Mouse (Mus musculus) embryo, embryonic 10 days (tissue): ENCODE data around the gene Trim9.

Source experiments
- DNase-seq: peaks from one replicate; pipeline ENCODE4 v3.0.0-alpha.2; 2015; ENCODE audit warnings: low spot score

Gene Trim9

DNA sequence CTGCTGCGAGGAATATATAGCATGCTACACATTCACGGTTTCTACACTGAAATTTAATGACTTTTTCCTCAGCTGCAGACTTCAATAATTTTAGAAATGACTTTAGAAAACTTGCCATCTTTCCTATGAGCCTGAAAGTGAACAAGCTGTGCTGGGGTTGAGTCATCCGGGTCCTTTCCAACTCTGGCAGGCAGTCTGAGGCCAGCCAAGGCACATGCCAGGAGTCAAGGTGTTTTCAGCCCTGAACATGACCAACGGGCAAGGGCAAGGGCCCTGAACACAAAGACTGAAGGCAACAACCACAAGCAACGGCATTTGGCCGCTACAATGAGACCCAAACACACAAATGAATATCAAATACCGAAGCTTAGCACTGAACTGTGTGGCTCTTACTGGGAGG, 21.6 kb downstream of the Trim9 start:
- no peak for DNase-seq

GRCm38 (mm10) chr12:70322790-70323189, 24.6 kb downstream of the Trim9 start:
- DNase-seq: no peak

DNA sequence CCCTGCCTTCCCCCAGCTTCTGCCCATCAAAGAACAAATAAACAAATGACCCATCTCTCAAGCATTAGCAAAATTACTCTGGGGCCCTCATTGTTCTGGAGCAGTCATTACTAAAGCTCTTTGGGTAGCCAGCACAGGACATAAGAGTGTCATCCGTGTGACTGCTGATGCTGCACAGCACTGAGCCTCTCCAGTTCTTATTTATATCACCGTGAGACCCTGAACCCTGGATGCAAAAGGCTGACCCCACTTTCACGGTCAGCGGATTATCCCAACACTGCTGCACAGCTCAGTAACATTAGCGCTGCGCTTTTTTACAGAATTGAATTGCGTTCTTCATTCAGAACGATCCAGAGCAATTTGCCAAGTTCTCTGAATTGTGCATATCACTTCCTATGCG, 31.3 kb downstream of the Trim9 start:
- peak; percentile 14 for DNase-seq

DNA sequence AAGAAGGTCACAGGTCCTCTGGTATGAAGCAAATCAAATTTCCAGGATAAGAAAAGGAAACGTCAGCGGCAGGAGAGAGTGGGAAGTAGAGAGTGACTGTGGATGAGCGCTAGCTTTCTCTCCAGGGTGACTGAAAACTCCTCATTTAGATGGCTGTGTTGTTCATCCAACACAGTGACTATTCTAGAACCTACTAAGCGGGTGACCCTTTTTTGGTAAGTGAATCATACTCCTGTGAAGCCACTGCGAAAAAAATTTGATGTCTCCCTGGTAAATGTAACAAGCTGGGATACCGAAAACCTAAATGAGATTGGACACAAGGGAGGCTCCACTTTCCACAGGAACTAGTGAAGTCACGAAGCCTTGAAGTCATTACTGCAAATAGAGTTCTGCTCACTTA, 39.5 kb downstream of the Trim9 start:
- DNase-seq: no peak

GRCm38 (mm10) chr12:70307062-70307461, 40.4 kb downstream of the Trim9 start:
- DNase-seq: no peak

- no peak for DNase-seq
Observed at GRCm38 (mm10) chr12:70304014-70304413, 43.4 kb downstream of the Trim9 start.

- DNase-seq: no peak
Observed at GRCm38 (mm10) chr12:70303525-70303924, 43.9 kb downstream of the Trim9 start.

DNA sequence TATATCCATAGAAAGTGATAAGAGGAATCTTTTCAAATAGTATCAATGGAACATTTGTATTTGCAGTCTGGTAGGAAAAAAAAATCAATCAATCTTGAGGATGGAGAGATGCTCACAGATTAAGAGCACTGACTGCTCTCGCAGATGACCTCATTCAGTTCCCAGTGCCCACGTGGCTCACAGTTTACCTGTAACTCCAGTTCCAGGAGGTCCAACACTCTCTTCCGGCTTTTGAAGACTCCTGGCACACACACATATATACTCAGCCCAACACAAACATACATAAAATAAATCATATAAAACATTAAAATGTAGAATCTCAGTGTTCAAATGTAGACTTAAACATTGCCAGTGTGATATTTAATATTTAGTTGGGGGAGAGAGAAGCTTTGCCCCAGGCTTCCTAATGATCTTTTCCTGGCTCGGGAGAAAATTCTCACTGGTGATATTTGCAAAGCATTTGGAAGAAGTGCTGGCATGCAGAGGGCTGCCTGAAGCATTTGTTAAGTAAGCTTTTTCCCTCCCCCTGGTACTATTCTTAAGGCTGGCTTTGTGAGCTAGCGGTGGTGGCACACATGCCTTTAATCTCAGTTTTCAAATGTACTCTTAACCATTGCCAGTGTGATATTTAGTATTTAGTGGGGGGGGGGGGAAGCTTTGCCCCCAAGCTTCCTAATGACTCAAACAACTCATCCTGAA, 45.2 kb downstream of the Trim9 start:
- no peak for DNase-seq

DNA sequence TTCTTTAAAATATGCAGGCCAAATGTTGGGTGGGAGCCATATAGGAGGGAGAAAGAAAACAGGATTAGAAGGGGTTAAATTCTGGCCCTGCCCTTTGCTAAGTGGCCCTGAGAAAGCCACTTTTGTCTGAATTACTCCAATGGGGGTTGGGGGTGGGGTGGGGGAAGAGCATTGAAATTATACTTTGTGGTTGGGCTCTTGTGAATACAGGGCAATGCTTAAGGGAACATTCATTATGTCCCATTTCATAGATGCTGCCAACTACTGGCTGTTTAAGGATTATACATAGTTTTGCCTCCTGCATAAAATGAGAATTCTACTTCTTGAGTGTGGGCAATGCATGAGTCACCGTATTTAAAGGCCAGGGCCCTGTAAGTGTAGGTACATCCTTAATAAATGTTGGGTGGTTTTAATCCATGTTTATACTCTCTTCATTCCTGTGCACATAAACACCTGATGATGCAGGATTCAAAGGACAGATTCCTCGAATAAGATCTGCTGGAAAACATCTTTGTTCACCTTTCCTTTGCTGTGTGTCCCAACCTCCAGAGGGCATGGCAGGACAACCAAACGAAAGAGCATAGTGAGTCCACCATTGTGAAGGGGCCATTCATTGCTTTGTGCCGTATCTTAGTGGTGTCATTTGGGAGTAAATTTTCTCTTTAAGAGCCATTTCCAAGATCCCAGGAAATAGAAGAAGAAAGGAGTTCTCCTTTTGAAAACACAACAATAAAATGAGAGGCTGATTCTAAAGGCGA, 53.3 kb downstream of the Trim9 start:
- DNase-seq: peak; percentile 18

- DNase-seq: no peak
Observed at GRCm38 (mm10) chr12:70293165-70293926, 54.1 kb downstream of the Trim9 start.

GRCm38 (mm10) chr12:70285521-70285920, 61.9 kb downstream of the Trim9 start:
- DNase-seq: no peak

DNA sequence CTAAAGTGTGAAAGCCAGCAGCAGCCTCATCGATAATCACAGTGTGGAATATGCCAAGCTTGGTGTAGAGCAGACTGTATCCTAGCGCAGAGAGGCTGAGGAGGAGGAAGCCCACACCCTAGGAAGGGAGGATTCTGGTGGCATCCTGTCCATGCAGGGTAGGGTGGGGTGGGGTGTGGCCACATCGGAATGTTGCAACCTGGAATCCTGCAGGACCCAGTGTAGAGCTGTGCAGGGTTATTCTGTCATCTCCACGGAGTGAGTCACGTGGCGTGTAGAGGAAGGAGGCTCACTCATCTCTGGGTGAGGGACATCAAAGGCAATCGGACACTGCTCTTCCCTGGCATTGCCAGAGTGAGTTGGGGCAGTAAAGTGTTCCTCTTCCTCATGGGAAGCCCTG, 62.4 kb downstream of the Trim9 start:
- no peak for DNase-seq

GRCm38 (mm10) chr12:70283116-70283731, 64.2 kb downstream of the Trim9 start:
- DNase-seq: no peak

GRCm38 (mm10) chr12:70280930-70281329, 66.5 kb downstream of the Trim9 start:
- DNase-seq: no peak

DNA sequence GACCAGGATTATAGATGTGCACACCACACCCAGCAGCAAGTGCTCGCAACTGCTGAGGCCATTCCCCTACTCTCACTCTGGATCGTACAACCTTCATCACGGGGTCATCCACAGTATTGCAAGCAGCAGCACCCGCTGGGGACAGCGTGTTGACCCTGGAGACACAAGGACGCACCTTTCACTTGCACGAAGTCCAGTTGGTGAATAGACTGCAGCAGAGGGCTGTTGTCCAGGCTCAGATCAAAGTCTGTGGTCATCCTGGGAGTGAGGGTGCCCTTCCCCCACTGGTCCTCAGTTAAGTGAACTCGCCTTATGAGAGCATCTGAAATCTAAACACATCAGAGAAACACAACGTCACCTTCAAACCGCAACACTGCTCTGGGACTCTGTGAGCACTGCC, 67.0 kb downstream of the Trim9 start:
- DNase-seq: no peak

DNA sequence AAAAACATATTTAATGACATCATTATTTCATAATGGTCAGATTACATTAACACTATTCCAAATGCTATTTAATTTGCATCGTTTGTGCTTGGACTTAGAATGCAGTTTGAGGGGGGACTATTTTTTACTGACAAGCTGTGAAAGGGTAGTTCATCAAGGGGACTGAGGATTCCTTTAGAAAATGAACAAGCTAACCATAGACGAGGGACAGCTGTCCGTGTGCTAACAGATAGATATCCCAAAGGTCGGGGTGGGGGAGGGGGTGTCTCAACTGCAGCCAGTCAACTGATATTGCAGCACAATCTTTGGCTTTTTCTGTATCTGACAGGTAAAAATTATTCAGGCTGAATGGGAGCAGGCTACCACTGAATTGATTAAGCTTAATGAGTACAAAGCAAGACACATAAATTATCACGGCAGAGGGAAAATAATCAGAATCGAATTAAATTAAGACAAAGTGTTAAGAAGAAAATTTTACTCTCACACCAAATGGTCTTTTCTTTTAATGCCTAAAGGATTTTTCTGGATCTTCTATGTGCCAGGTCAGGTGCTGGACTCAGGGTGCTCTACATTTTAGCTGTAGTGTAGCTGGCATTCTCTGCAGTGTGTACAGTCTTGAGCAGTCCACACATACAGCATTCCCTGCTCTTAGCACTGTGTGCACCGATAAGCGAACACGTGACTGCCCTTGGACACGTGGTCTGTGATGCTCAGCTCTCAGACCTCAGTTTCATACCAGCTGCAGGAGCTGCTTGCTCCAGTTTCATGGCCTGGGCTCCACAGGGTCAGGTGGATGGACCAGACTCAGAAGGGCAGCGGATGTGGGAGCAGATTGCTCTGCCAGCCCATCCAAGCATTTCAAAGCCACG, 70.1 kb downstream of the Trim9 start:
- no peak for DNase-seq

DNA sequence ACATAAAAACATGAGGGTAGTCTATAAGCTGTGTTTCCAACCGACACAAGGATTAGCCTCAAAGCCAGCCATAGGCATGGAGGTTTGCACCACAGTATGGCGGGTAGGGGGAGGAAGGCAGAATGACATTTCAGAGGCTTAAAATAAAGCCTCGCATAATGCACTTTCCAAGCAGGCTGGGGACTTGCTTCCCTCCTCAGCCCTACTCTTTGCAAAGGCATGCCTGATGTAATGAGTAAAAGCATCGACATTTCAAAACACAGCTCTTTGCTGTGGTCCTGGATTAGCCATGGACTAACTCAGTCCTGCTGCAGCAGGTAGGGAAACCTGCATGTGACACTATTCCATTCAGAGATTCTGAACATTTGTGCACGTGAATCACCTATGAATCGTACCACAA, 77.7 kb downstream of the Trim9 start:
- no peak for DNase-seq

- no peak for DNase-seq
Observed at GRCm38 (mm10) chr12:70267314-70267713, 80.1 kb downstream of the Trim9 start.

- DNase-seq: peak; percentile 81
Observed at GRCm38 (mm10) chr12:70266494-70266931, 80.9 kb downstream of the Trim9 start.

DNA sequence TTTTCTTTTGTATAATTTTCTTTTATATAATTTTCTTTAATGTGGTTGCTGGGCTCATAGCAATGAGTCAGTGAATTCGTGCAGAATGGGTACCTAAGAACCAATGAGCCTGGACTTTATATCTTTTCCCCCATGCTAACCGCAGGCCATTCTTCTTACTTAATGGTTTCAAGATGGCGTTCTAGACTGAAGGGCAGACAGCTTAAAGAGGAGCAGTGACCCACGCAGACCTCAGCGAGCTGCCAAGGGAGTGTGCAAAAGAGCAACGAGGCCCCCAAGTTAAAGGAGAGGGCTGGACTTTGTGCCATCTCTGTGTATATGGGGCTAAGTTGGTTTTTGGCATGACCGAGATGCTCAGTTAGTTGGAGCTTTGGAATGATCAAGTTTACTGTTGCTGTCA, 83.7 kb downstream of the Trim9 start:
- peak; percentile 80 for DNase-seq

DNA sequence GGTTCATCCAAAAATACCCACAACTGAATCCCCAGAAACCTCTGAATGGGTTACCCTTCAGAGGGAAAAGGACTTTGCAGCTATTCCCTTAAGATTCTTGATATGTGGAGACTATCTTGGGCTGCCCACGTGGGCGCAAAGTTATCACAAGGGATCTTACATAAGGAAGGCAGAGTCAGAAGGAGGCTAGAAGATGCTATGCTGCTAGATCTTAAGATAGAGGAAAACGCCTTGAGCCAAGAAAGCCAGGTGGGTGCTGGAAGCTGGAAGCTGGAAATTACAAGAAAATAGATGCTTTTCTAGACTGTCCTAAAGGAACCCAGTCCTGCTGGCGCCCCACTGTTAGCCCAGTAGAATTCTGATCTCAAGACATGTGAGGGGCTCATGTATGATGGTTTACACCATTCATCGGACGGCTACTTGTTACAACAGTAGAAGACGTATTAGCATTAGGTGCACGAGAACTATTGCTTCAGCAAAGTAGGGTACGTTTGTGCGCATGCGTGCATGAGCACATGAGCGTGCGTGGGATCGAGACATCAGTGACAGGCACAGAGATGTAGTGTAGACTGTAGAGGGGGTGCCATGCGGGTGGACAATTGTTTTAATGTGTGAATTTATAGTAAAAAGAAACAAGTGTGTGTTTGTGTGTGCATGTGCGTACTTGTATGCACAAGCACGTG, 85.0 kb downstream of the Trim9 start:
- DNase-seq: no peak
